Mouse (Mus musculus): ENCODE measurements at regions not wholly inside any gene's neighbourhood (a gene's known extent, or its start where the extent isn't known, plus 50 kb on each side); places are given as distances from the start of the nearest gene placed in this dataset.
A peak's percentile ranks its signal among the peaks of the same experiment; 100 is the strongest.

DNA sequence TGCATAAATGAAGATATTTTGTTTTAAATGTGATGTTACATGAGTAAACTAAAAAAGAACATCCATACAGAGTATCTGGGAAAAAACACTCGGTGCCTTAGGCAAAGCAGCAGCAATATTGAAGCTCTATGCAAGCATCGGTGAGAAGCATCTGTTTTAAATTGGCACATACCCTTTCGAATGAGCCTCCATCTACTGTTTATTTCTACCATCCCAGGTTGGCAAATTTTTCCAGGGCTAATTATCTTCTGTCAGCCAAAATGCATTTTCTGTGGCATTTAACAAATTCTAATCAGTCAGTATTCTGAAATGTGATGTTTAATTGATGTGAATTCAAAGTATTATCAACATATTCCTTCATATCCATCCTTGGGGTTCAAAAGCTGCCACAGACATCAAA lies 1463.8 kb downstream of the Fstl5 start:
- DNase-seq (ENCODE audit: low read depth, low spot score), result peak; percentile 1

DNA sequence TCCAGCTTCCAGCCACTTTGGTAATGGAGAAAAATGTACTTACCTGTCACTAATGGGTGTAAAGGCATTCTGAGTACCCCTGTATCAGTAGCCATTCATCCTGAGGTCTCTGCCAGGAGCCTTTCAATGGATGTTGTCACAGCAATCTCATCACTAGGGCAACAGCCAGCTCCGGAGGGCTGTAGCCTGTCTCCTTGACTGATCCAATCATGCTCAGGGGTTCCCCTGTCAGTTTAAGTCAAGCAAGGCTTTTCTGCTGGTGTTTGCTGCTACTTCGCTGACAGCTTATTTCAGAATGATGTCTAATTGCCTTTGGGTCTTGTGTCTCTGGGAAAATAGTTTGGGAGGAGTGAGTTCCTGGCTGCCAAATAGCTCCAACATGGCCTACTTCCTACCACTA lies 1503.2 kb downstream of the Fstl5 start:
- no peak for DNase-seq (ENCODE audit: low read depth, low spot score)

DNA sequence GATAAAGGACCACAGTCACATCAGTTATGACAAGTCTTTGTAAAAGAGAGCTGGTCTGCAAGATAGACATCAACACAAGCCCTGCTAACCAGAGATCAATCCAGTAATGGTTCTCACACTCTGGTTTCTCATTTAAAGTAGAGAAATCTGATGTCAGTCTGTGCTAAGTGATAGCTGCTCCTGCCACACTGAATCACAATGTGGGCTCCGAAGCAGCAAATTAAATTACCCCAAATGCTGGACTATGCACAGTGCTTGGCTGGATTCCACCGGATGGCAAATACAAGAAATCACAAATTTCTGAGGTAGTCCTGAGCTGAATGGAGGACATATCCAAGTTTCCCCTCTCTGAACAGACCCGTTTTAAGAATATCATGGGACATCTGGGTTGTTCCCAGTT lies 1513.1 kb downstream of the Fstl5 start:
- DNase-seq (ENCODE audit: low read depth, low spot score), result no peak
